Mouse (Mus musculus) heart, postnatal 0 days (tissue): Measurements from ENCODE around the gene Abhd6.

ENCODE experiments used
- CTCF ChIP-seq: IDR thresholded peaks from 2 replicates; pipeline ENCODE4 v1.5.1; 2016; ENCODE audit warnings: antibody characterized with exemption, control low read depth, low read depth
- EP300 ChIP-seq: IDR thresholded peaks from 2 replicates; pipeline ENCODE4 v1.6.1; 2016; ENCODE audit warnings: antibody characterized with exemption, low read depth

DNA sequence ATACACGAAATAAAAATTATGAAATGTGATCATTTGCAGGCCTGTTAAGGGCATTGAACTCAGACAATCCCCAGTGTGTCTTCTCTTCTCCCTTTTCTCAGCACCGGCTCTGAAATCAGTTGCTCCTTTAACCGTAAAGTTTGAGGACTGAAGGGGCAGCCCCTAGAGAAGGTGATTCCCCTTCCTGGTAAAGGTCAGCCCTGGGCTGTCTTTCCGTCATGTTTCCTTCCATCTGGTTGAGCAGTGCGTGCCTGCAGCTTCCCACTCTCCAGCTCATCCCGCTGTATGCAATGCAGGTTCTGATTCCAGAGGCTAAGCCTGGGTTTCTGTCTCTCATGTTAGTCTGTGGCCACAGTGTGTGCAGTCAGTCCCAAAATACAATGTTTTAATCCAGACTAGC, 42.1 kb downstream of the Abhd6 start:
- no peak for TF ChIP-seq CTCF
- TF ChIP-seq EP300, result no peak
